Mouse (Mus musculus): Measurements from ENCODE around the gene Nrip3.

- TF ChIP-seq GATA1 (IDR thresholded peaks at IDR 0.05; ENCODE audit: borderline replicate concordance, low read length) (no peak), FLI1 (IDR thresholded peaks at IDR 0.05; ENCODE audit: low read length) (no peak)
Observed at GRCm38 (mm10) chr7:109719286-109719685, 62.5 kb downstream of the Nrip3 start.

All from megakaryocyte, embryonic 14.5 days (primary cell).